Mouse (Mus musculus) bone marrow macrophage, adult 2 months (primary cell): ENCODE measurements around the gene Slc29a1.

ENCODE experiments used
- CTCF ChIP-seq: IDR thresholded peaks from 2 replicates; pipeline ENCODE4 v1.5.1; 2012; ENCODE audit warnings: low read depth, mild to moderate bottlenecking, low read length, moderate library complexity
- POLR2A ChIP-seq: IDR thresholded peaks from 2 replicates; pipeline ENCODE4 v1.6.1; 2012; ENCODE audit warnings: mild to moderate bottlenecking, low read depth, low read length, borderline replicate concordance

GRCm38 (mm10) chr17:45556514-45557245, 42.7 kb downstream of the Slc29a1 start:
- TF ChIP-seq CTCF (no peak), POLR2A (no peak)
